Mouse (Mus musculus) intestine, embryonic 16.5 days (tissue): ENCODE measurements around the gene Ankrd63. TPM values are rescaled to one million over a fixed set of nuclear protein-coding genes. Genes with fewer than 3 reads are reported as not detected.
A peak's percentile ranks its signal among the peaks of the same experiment; 100 is the strongest.

Experiments used
- ATAC-seq: fragments of 200-750 bp; cut with Nextera tagmentation; 2 replicates; pipeline ENCODE4 v1.8.0; 2017; ENCODE audit warnings: moderate TSS enrichment, moderate library complexity
- H3K27ac ChIP-seq: fragments of 300-500 bp; sonication (generic); 2 replicates; pipeline ENCODE4 v1.5.1; 2014; ENCODE audit warnings: mild to moderate bottlenecking, low read length
- H3K27me3 ChIP-seq: fragments of 300-500 bp; sonication (generic); replicated peaks from 2 replicates; pipeline ENCODE4 v1.6.1; 2014; ENCODE audit warnings: low read length, control low read depth, mixed read lengths; ENCODE audit not compliant: control insufficient read depth, insufficient read depth
- H3K36me3 ChIP-seq: fragments of 300-500 bp; sonication (generic); 2 replicates; pipeline ENCODE4 v1.6.1; 2014; ENCODE audit warnings: low read length, control low read depth; ENCODE audit not compliant: control insufficient read depth, insufficient read depth
- H3K4me1 ChIP-seq: fragments of 300-500 bp; sonication (generic); 2 replicates; pipeline ENCODE4 v1.6.1; 2014; ENCODE audit warnings: low read length, control low read depth, mixed read lengths; ENCODE audit not compliant: control insufficient read depth, insufficient read depth
- H3K4me2 ChIP-seq: fragments of 300-500 bp; sonication (generic); 2 replicates; pipeline ENCODE4 v1.6.1; 2014; ENCODE audit warnings: low read depth, low read length, control low read depth
- H3K4me3 ChIP-seq: fragments of 300-500 bp; sonication (generic); 2 replicates; pipeline ENCODE4 v1.5.1; 2014; ENCODE audit warnings: mild to moderate bottlenecking, low read length
- H3K9ac ChIP-seq: fragments of 300-500 bp; sonication (generic); 2 replicates; pipeline ENCODE4 v1.6.1; 2014; ENCODE audit warnings: low read depth, low read length
- H3K9me3 ChIP-seq: fragments of 300-500 bp; sonication (generic); 2 replicates; pipeline ENCODE4 v1.6.1; 2016; ENCODE audit warnings: low read length, control low read depth; ENCODE audit not compliant: control insufficient read depth
- WGBS: fragments of 180-500 bp; shearing (Covaris S2); extraction: QIAGEN DNeasy Blood & Tissue Kit; methylation state at CpG from one replicate; pipeline ENCODE4 v1.1.7; 2014; 5-methylcytosine and 5-hydroxymethylcytosine counted together
- polyA plus RNA-seq: library from polyadenylated mRNA; unstranded; fragments of >200 nt; fragmentation: Nextera tagmentation; extraction: Ambion mirVana; gene quantifications from 2 replicates; pipeline ENCODE4 v1.2.1, GENCODE M21; 2015

Gene Ankrd63
- polyA plus RNA-seq, 1 experiment from 2014 or later = 0.15 TPM

- no peak for ATAC-seq
Observed at GRCm38 (mm10) chr2:118682544-118683260, 21.1 kb downstream of the Ankrd63 start.

GRCm38 (mm10) chr2:118680926-118681325 lies 22.8 kb downstream of the Ankrd63 start:
- Histone ChIP-seq H3K4me3 (no peak overlapping the region), H3K4me1 (peaks cover 17% of the 10 kb centered on the region), H3K9ac (no peak overlapping the region), H3K36me3 (no peaks in the 10 kb centered on the region), H3K27me3 (peaks cover 19% of the 10 kb centered on the region), H3K27ac (no peak overlapping the region), H3K4me2 (no peak overlapping the region), H3K9me3 (no peaks in the 10 kb centered on the region)
- ATAC-seq = no peak
- WGBS = 91% methylated on average over 6 of the region's 6 CpGs

More at GRCm38 (mm10) chr2:118682544-118683260, 21.1 kb downstream of the Ankrd63 start:
- H3K27me3 ChIP-seq = peaks cover 3% of the 10 kb centered on the region; the same call in 1 of the 2 replicates
- peaks cover 4% of the 10 kb centered on the region for H3K4me1 ChIP-seq
- H3K27ac ChIP-seq = no peak overlapping the region
- H3K36me3 ChIP-seq = no peaks in the 10 kb centered on the region
- 52% methylated on average over 8 of the region's 8 CpGs for WGBS
- no peak overlapping the region for H3K4me2 ChIP-seq
- H3K4me3 ChIP-seq = no peak overlapping the region
- no peaks in the 10 kb centered on the region for H3K9me3 ChIP-seq
- H3K9ac ChIP-seq = no peak overlapping the region

GRCm38 (mm10) chr2:118679577-118679976 lies 24.2 kb downstream of the Ankrd63 start:
- ATAC-seq = no peak
- Histone ChIP-seq H3K4me1 (peaks cover 17% of the 10 kb centered on the region), H3K4me2 (no peak overlapping the region), H3K4me3 (no peak overlapping the region), H3K27me3 (peaks cover 27% of the 10 kb centered on the region), H3K9ac (no peak overlapping the region), H3K36me3 (no peaks in the 10 kb centered on the region), H3K27ac (no peak overlapping the region), H3K9me3 (no peaks in the 10 kb centered on the region)
- 80% methylated on average over 3 of the region's 3 CpGs for WGBS

GRCm38 (mm10) chr2:118677817-118678216 lies 25.9 kb downstream of the Ankrd63 start:
- Histone ChIP-seq H3K9me3 (no peaks in the 10 kb centered on the region), H3K4me2 (peak overlapping the region; percentile 97), H3K4me3 (peak overlapping the region; percentile 63), H3K9ac (peak overlapping the region; percentile 72), H3K4me1 (peaks cover 17% of the 10 kb centered on the region), H3K27me3 (peaks cover 28% of the 10 kb centered on the region), H3K36me3 (no peaks in the 10 kb centered on the region), H3K27ac (no peak overlapping the region)
- WGBS = 15% methylated on average over 4 of the region's 4 CpGs
- peak; percentile 72 for ATAC-seq

- Histone ChIP-seq H3K27ac (no peak overlapping the region), H3K27me3 (peaks cover 28% of the 10 kb centered on the region), H3K4me1 (peaks cover 17% of the 10 kb centered on the region), H3K4me3 (peak overlapping the region; percentile 63), H3K9ac (peak overlapping the region; percentile 72), H3K4me2 (peak overlapping the region; percentile 97), H3K9me3 (no peaks in the 10 kb centered on the region), H3K36me3 (no peaks in the 10 kb centered on the region)
- ATAC-seq = peak; percentile 80
- under 1% methylated on average over 80 of the region's 89 CpGs for WGBS
Observed at GRCm38 (mm10) chr2:118676839-118677741, 26.7 kb downstream of the Ankrd63 start.

GRCm38 (mm10) chr2:118674500-118674899 lies 29.3 kb downstream of the Ankrd63 start:
- H3K27me3 ChIP-seq = peaks cover 28% of the 10 kb centered on the region
- no peak overlapping the region for H3K4me2 ChIP-seq
- ATAC-seq = no peak
- H3K4me3 ChIP-seq = no peak overlapping the region
- no peaks in the 10 kb centered on the region for H3K36me3 ChIP-seq
- H3K9ac ChIP-seq = no peak overlapping the region
- WGBS = 30% methylated on average over 7 of the region's 7 CpGs
- H3K4me1 ChIP-seq = peaks cover 17% of the 10 kb centered on the region
- H3K9me3 ChIP-seq = no peaks in the 10 kb centered on the region
- H3K27ac ChIP-seq = no peak overlapping the region

GRCm38 (mm10) chr2:118673686-118674465 lies 29.9 kb downstream of the Ankrd63 start:
- H3K4me3 ChIP-seq = no peak overlapping the region
- H3K9me3 ChIP-seq = no peaks in the 10 kb centered on the region
- WGBS = 40% methylated on average over 15 of the region's 15 CpGs
- H3K27ac ChIP-seq = no peak overlapping the region
- H3K4me1 ChIP-seq = peaks cover 17% of the 10 kb centered on the region
- H3K9ac ChIP-seq = no peak overlapping the region
- H3K4me2 ChIP-seq = no peak overlapping the region
- H3K27me3 ChIP-seq = peaks cover 28% of the 10 kb centered on the region
- ATAC-seq = no peak
- no peaks in the 10 kb centered on the region for H3K36me3 ChIP-seq

- no peak for ATAC-seq
- WGBS = 48% methylated on average over 1 of the region's 1 CpGs
- no peak overlapping the region for H3K4me3 ChIP-seq
- no peaks in the 10 kb centered on the region for H3K36me3 ChIP-seq
- H3K27me3 ChIP-seq = peaks cover 15% of the 10 kb centered on the region
- no peak overlapping the region for H3K9ac ChIP-seq
- peaks cover 4% of the 10 kb centered on the region for H3K4me1 ChIP-seq
- H3K9me3 ChIP-seq = no peaks in the 10 kb centered on the region
- no peak overlapping the region for H3K27ac ChIP-seq
- H3K4me2 ChIP-seq = no peak overlapping the region
Observed at GRCm38 (mm10) chr2:118671728-118672127, 32.0 kb downstream of the Ankrd63 start.

- Histone ChIP-seq H3K27me3 (peaks cover 3% of the 10 kb centered on the region), H3K36me3 (no peaks in the 10 kb centered on the region), H3K4me2 (no peak overlapping the region), H3K9ac (no peak overlapping the region), H3K4me1 (no peaks in the 10 kb centered on the region; the same call in none of the 2 replicates), H3K9me3 (no peaks in the 10 kb centered on the region), H3K4me3 (no peak overlapping the region), H3K27ac (no peak overlapping the region)
- 47% methylated on average over 2 of the region's 2 CpGs for WGBS
- ATAC-seq = 0 out of 2 replicates have a peak, but pooled peaks have one; percentile 29
Observed at GRCm38 (mm10) chr2:118669785-118670184, 34.0 kb downstream of the Ankrd63 start.
